ENCODE assay signal across 9 mouse cellular contexts in the genomic region with DNA sequence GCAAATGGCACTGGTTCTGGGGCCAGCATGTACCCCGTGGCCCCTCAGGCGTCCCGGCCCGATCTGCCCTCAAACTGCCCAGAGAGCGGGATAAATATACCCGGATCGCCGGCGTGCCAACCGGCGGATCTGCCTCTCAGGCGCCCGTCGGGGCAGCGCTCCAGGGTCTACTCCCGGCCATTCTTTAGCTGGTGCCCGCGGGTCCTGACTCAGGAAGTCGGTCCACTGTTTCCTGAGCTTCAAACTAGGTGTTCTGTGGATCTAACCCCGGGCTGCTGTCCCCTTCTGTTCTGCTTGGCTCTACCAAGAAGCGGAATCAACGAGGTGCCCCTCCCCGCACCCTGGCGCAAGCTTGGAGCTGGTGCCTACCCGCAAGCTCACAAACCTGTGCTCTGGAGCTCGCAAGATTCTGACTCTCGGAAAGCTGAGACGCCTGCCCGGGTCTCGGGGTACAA. TPM values are rescaled to one million over a fixed set of nuclear protein-coding genes. Genes with fewer than 3 reads are reported as not detected.
A peak's percentile ranks its signal among the peaks of the same experiment; 100 is the strongest.
DNase-seq lines count a peak whose midpoint lies in the region; ATAC-seq and TF ChIP-seq lines count a peak whose summit lies in the region.
"Had no signal": no experiment of that assay in that cellular context is flagged by ENCODE, and none has a peak within 500 bp of the region (broad histone marks: within the 10 kb centered on the region; RNA-seq: fewer than 3 reads in every experiment).

No protein-coding gene starts in this region.

- H3K4me2 ChIP-seq in lung, postnatal 0 days (replicated peaks; ENCODE audit: low read depth, low read length): peak overlapping the region; percentile 74
- peak overlapping the region; percentile 88 for H3K4me2 ChIP-seq in heart, embryonic 12.5 days
- peak overlapping the region; percentile 78 for H3K4me2 ChIP-seq in limb, embryonic 12.5 days
- peak overlapping the region; percentile 92 for H3K4me2 ChIP-seq in stomach, embryonic 14.5 days (replicated peaks; ENCODE audit: low read depth, low read length)

- no peaks in the 10 kb centered on the region for H3K9me3 ChIP-seq in lung, postnatal 0 days (ENCODE audit: low read length)
- no peaks in the 10 kb centered on the region for H3K9me3 ChIP-seq in heart, embryonic 12.5 days (replicated peaks)
- H3K9me3 ChIP-seq in limb, embryonic 12.5 days: no peaks in the 10 kb centered on the region
- H3K9me3 ChIP-seq in stomach, embryonic 14.5 days (ENCODE audit: control insufficient read depth, low read depth, low read length): no peaks in the 10 kb centered on the region

- no peak for TF ChIP-seq POLR2A in lung, adult 2 months (IDR thresholded peaks at IDR 0.05; ENCODE audit: borderline replicate concordance, extremely low read depth, low read depth, low read length)

- no peak for DNase-seq in lung, postnatal 0 days (ENCODE audit: low spot score)
- DNase-seq in lung, adult 2 months: no peak
- no peak for DNase-seq in frontal cortex, postnatal 36 days (ENCODE audit: low spot score in 2 of 2)
- DNase-seq in adrenal gland, postnatal 36 days: no peak

- no peaks in the 10 kb centered on the region for H3K36me3 ChIP-seq in lung, postnatal 0 days (ENCODE audit: insufficient read depth, low read length)
- no peaks in the 10 kb centered on the region for H3K36me3 ChIP-seq in heart, embryonic 12.5 days
- H3K36me3 ChIP-seq in limb, embryonic 12.5 days: no peaks in the 10 kb centered on the region
- no peaks in the 10 kb centered on the region for H3K36me3 ChIP-seq in stomach, embryonic 14.5 days (ENCODE audit: control insufficient read depth, insufficient read depth, low read length)

- no peak overlapping the region for H3K27ac ChIP-seq in lung, postnatal 0 days (ENCODE audit: low read length)
- H3K27ac ChIP-seq in heart, embryonic 12.5 days (ENCODE audit: poor library complexity, severe bottlenecking): no peak overlapping the region
- H3K27ac ChIP-seq in limb, embryonic 12.5 days: no peak overlapping the region
- H3K27ac ChIP-seq in stomach, embryonic 14.5 days (ENCODE audit: low read length): no peak overlapping the region
- H3K27ac ChIP-seq: macrophage had no signal

- no peak for TF ChIP-seq EP300 in lung, postnatal 0 days (IDR thresholded peaks at IDR 0.05)

- no peaks in the 10 kb centered on the region for H3K27me3 ChIP-seq in lung, postnatal 0 days (replicated peaks; ENCODE audit: insufficient read depth, low read length)
- peaks cover 22% of the 10 kb centered on the region for H3K27me3 ChIP-seq in heart, embryonic 12.5 days (replicated peaks)
- peaks cover 43% of the 10 kb centered on the region for H3K27me3 ChIP-seq in limb, embryonic 12.5 days
- H3K27me3 ChIP-seq in stomach, embryonic 14.5 days (ENCODE audit: control insufficient read depth, insufficient read depth, low read length): no peaks in the 10 kb centered on the region

- 0% methylated on average over 30 of the region's 30 CpGs for WGBS in lung, postnatal 0 days
- WGBS in lung, adult 2 months: 2% methylated on average over 30 of the region's 30 CpGs
- WGBS in heart, embryonic 12.5 days: 1% methylated on average over 30 of the region's 30 CpGs
- WGBS in limb, embryonic 12.5 days: 1% methylated on average over 30 of the region's 30 CpGs
- WGBS in stomach, embryonic 14.5 days: 1% methylated on average over 30 of the region's 30 CpGs

- no peak for TF ChIP-seq CTCF in lung, postnatal 0 days (IDR thresholded peaks at IDR 0.05)
- no peak for TF ChIP-seq CTCF in lung, adult 2 months (IDR thresholded peaks at IDR 0.05; ENCODE audit: insufficient read depth, low read length)

- 0 out of 2 replicates have a peak overlapping the region, but pooled peaks have one; percentile 5 for H3K9ac ChIP-seq in lung, postnatal 0 days (replicated peaks; ENCODE audit: low read depth)
- H3K9ac ChIP-seq in heart, embryonic 12.5 days: peak overlapping the region; percentile 68
- peak overlapping the region; percentile 54 for H3K9ac ChIP-seq in limb, embryonic 12.5 days (replicated peaks)
- H3K9ac ChIP-seq in stomach, embryonic 14.5 days (replicated peaks; ENCODE audit: low read depth, low read length): peak overlapping the region; percentile 33

- peak; percentile 37 for ATAC-seq in lung, postnatal 0 days
- ATAC-seq in heart, embryonic 12.5 days (ENCODE audit: insufficient number of reproducible peaks, low FRiP score): 0 out of 2 replicates have a peak, but pooled peaks have one; percentile 5
- no peak for ATAC-seq in limb, embryonic 12.5 days (ENCODE audit: insufficient number of reproducible peaks, insufficient read depth, low FRiP score, low TSS enrichment, low read depth)
- ATAC-seq in stomach, embryonic 14.5 days (ENCODE audit: insufficient number of reproducible peaks, insufficient read depth, low FRiP score, low read depth): no peak
- no peak for ATAC-seq in frontal cortex, adult (ENCODE audit: low TSS enrichment)

- peaks cover 15% of the 10 kb centered on the region for H3K4me1 ChIP-seq in lung, postnatal 0 days (ENCODE audit: insufficient read depth, low read depth, low read length)
- H3K4me1 ChIP-seq in lung, adult 2 months (ENCODE audit: control insufficient read depth, insufficient read depth, low read length): peaks cover 3% of the 10 kb centered on the region; the same call in 1 of the 2 replicates
- H3K4me1 ChIP-seq in heart, embryonic 12.5 days (replicated peaks): peaks cover 50% of the 10 kb centered on the region
- H3K4me1 ChIP-seq in limb, embryonic 12.5 days (replicated peaks): peaks cover 34% of the 10 kb centered on the region
- H3K4me1 ChIP-seq in stomach, embryonic 14.5 days (ENCODE audit: control insufficient read depth, insufficient read depth, low read length): peaks cover 17% of the 10 kb centered on the region

- H3K4me3 ChIP-seq in lung, postnatal 0 days (ENCODE audit: low read depth, low read length): peak overlapping the region; percentile 29
- H3K4me3 ChIP-seq in lung, adult 2 months (replicated peaks; ENCODE audit: extremely low read depth, low read depth, low read length): no peak overlapping the region
- H3K4me3 ChIP-seq in heart, embryonic 12.5 days: peak overlapping the region; percentile 46
- H3K4me3 ChIP-seq in limb, embryonic 12.5 days (replicated peaks): peak overlapping the region; percentile 42
- peak overlapping the region; percentile 42 for H3K4me3 ChIP-seq in stomach, embryonic 14.5 days (ENCODE audit: low read depth, low read length)

RNA-seq across cellular contexts. Expression of a gene that starts 2.6 kb away (rescaled TPM):
- 0.51 and 0.81 TPM in 2 replicates for polyA plus RNA-seq in lung, postnatal 0 days (2015; fragmentation: Nextera tagmentation; extraction: Ambion mirVana)
- 1.8 and 16.1 TPM in 2 replicates for polyA plus RNA-seq in lung, adult 2 months (2012; rRNA removed)
- polyA plus RNA-seq in heart, embryonic 12.5 days (2016; fragmentation: Nextera tagmentation; extraction: Ambion mirVana): 2.9 and 3.2 TPM in 2 replicates
- 3.5 and 5.0 TPM in 2 replicates for polyA plus RNA-seq in limb, embryonic 12.5 days (2016; fragmentation: Nextera tagmentation; extraction: Ambion mirVana)
- polyA plus RNA-seq in stomach, embryonic 14.5 days (2014; fragmentation: Nextera tagmentation; extraction: Ambion mirVana): 3.7 and 7.1 TPM in 2 replicates
- total RNA-seq in adrenal gland, postnatal 36 days (2021): 1 to 10 TPM in 1 of 2 experiments, under 1 TPM in 1; 0.30 to 1.0 TPM
- polyA plus RNA-seq: macrophage had no signal

RNA-seq across cellular contexts. Expression of a gene that starts 12.7 kb away (rescaled TPM):
- polyA plus RNA-seq in lung, postnatal 0 days (2015; fragmentation: Nextera tagmentation; extraction: Ambion mirVana): 0.23 and 0.30 TPM in 2 replicates
- polyA plus RNA-seq in lung, adult 2 months (2012; rRNA removed): 0.09 and 0.20 TPM in 2 replicates
- 0.97 and 1.2 TPM in 2 replicates for polyA plus RNA-seq in heart, embryonic 12.5 days (2016; fragmentation: Nextera tagmentation; extraction: Ambion mirVana)
- 2.1 and 2.2 TPM in 2 replicates for polyA plus RNA-seq in limb, embryonic 12.5 days (2016; fragmentation: Nextera tagmentation; extraction: Ambion mirVana)
- polyA plus RNA-seq in stomach, embryonic 14.5 days (2014; fragmentation: Nextera tagmentation; extraction: Ambion mirVana): 1.8 and 2.4 TPM in 2 replicates
- not detected for total RNA-seq in adrenal gland, postnatal 36 days (2021)
- polyA plus RNA-seq: macrophage had no signal

RNA-seq across cellular contexts. Expression of a gene that starts 31.6 kb away (rescaled TPM):
- 414 and 417 TPM in 2 replicates for polyA plus RNA-seq in lung, postnatal 0 days (2015; fragmentation: Nextera tagmentation; extraction: Ambion mirVana)
- 844 and 991 TPM in 2 replicates for polyA plus RNA-seq in lung, adult 2 months (2012; rRNA removed)
- polyA plus RNA-seq in heart, embryonic 12.5 days (2016; fragmentation: Nextera tagmentation; extraction: Ambion mirVana): 404 and 442 TPM in 2 replicates
- 400 and 416 TPM in 2 replicates for polyA plus RNA-seq in limb, embryonic 12.5 days (2016; fragmentation: Nextera tagmentation; extraction: Ambion mirVana)
- polyA plus RNA-seq in stomach, embryonic 14.5 days (2014; fragmentation: Nextera tagmentation; extraction: Ambion mirVana): 359 TPM in 2 replicates
- total RNA-seq in adrenal gland, postnatal 36 days (2021): 100 to 1,000 TPM; 221 to 245 TPM

RNA-seq across cellular contexts. Expression of a gene that starts 43.5 kb away (rescaled TPM):
- polyA plus RNA-seq in lung, postnatal 0 days (2015; fragmentation: Nextera tagmentation; extraction: Ambion mirVana): 23.4 and 24.9 TPM in 2 replicates
- 318 and 413 TPM in 2 replicates for polyA plus RNA-seq in lung, adult 2 months (2012; rRNA removed)
- 8.1 and 8.4 TPM in 2 replicates for polyA plus RNA-seq in heart, embryonic 12.5 days (2016; fragmentation: Nextera tagmentation; extraction: Ambion mirVana)
- 47.6 and 53.5 TPM in 2 replicates for polyA plus RNA-seq in limb, embryonic 12.5 days (2016; fragmentation: Nextera tagmentation; extraction: Ambion mirVana)
- 30.2 and 33.2 TPM in 2 replicates for polyA plus RNA-seq in stomach, embryonic 14.5 days (2014; fragmentation: Nextera tagmentation; extraction: Ambion mirVana)
- total RNA-seq in adrenal gland, postnatal 36 days (2021): 10 to 100 TPM; 22.6 to 41.3 TPM
- polyA plus RNA-seq: macrophage had no signal

RNA-seq across cellular contexts. Expression of a gene that starts 57.7 kb away (rescaled TPM):
- 31.9 and 34.3 TPM in 2 replicates for polyA plus RNA-seq in lung, postnatal 0 days (2015; fragmentation: Nextera tagmentation; extraction: Ambion mirVana)
- 81.0 and 95.6 TPM in 2 replicates for polyA plus RNA-seq in lung, adult 2 months (2012; rRNA removed)
- 10.7 and 11.2 TPM in 2 replicates for polyA plus RNA-seq in heart, embryonic 12.5 days (2016; fragmentation: Nextera tagmentation; extraction: Ambion mirVana)
- 8.1 and 9.1 TPM in 2 replicates for polyA plus RNA-seq in limb, embryonic 12.5 days (2016; fragmentation: Nextera tagmentation; extraction: Ambion mirVana)
- polyA plus RNA-seq in stomach, embryonic 14.5 days (2014; fragmentation: Nextera tagmentation; extraction: Ambion mirVana): 6.1 and 7.9 TPM in 2 replicates
- total RNA-seq in adrenal gland, postnatal 36 days (2021): 1 to 10 TPM; 4.6 to 8.4 TPM
- polyA plus RNA-seq: macrophage had no signal

Comparison
In these comparisons a context has a peak if more than half of its experiments do, and no peak if none do; other contexts are left out.
1. ATAC-seq: peak in lung, postnatal 0 days (single experiment) and heart, embryonic 12.5 days (single experiment); none in limb, embryonic 12.5 days (single experiment), stomach, embryonic 14.5 days (single experiment) and frontal cortex, adult (single experiment).
2. H3K9ac ChIP-seq: peak in every context shown above with its lines; median percentile 68 in heart, embryonic 12.5 days; 54 in limb, embryonic 12.5 days; 33 in stomach, embryonic 14.5 days; 5 in lung, postnatal 0 days.
3. Peak in every context shown above with its lines, with median percentiles within 50 percentile points of each other: H3K4me2 ChIP-seq.